Mouse (Mus musculus) stomach, postnatal 0 days (tissue): ENCODE measurements around the gene Zdhhc13.

Experiments
- CTCF ChIP-seq: IDR thresholded peaks from 2 replicates; pipeline ENCODE4 v1.5.1; 2016; ENCODE audit warnings: antibody characterized with exemption, low read depth, mild to moderate bottlenecking, moderate library complexity
- EP300 ChIP-seq: optimal IDR thresholded peaks from 2 replicates; pipeline ENCODE3; 2016; ENCODE audit warnings: antibody characterized with exemption

DNA sequence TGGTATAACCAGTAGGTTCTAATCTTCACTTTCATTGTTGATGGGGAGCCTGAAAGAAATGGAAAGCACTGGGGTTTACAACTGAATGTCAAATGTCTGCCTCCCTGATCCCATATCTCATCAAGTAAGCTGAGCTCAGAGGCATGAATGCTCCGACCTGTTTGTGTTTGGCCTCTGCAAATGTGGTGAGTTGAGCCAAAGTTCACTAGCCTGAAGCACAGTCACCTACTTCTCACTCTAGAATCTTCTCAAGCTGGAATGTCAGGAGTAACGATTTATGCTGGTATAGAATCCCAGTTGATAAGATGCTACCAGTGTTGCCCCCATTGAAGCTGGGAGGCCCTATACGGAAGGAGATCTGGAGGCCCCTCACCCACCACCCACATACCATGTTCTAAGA, 33.0 kb upstream of the Zdhhc13 start:
- TF ChIP-seq CTCF (no peak), EP300 (no peak)
